Mouse (Mus musculus) heart, adult 2 months (tissue): Measurements from ENCODE around the gene Camk1d.

ENCODE experiments used
- CTCF ChIP-seq: fragments of 200-600 bp; IDR thresholded peaks from 2 replicates; pipeline ENCODE4 v1.8.1; 2022; ENCODE audit warnings: antibody characterized with exemption, mild to moderate bottlenecking, moderate library complexity
- EP300 ChIP-seq: fragments of 200-500 bp; IDR thresholded peaks from 2 replicates; pipeline ENCODE4 v1.6.1; 2011; ENCODE audit warnings: low read depth, low read length, control low read depth; ENCODE audit not compliant: insufficient read depth
- POLR2A ChIP-seq: fragments of 200-500 bp; IDR thresholded peaks from 2 replicates; pipeline ENCODE4 v1.6.1; 2011; ENCODE audit warnings: mild to moderate bottlenecking, low read depth, low read length, control low read depth; ENCODE audit not compliant: insufficient read depth

DNA sequence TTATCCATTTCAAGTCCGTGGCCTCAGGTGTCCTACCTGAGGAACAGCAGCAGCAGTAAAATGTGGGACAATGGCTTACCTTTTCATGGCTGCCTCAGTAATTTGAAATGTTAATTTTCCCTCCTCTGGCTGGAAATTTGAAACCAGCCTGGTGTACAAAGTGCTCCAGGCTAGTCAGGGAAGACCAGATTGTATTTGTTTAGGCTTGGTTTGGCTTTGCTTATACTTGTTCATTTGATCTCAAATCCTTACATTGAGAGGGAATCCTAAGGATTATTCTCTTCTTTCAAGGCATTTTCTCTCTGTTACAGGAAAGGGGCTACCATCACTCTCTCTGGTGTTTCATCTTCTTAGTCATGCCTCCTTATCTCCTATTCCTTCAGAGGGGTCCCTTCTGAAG lies 236.8 kb downstream of the Camk1d start:
- TF ChIP-seq CTCF (no peak), POLR2A (no peak), EP300 (no peak)
